Mouse (Mus musculus) olfactory bulb, adult 2 months (tissue): ENCODE results near the gene Fpgs.

Source experiments
- CTCF ChIP-seq: fragments of 200-500 bp; IDR thresholded peaks from 2 replicates; pipeline ENCODE4 v1.5.1; 2012; ENCODE audit warnings: low read depth, mild to moderate bottlenecking, low read length, moderate library complexity; ENCODE audit not compliant: insufficient read depth
- POLR2A ChIP-seq: fragments of 200-500 bp; IDR thresholded peaks from 2 replicates; pipeline ENCODE4 v1.6.1; 2012; ENCODE audit warnings: mild to moderate bottlenecking, low read depth, low read length, moderate library complexity; ENCODE audit not compliant: insufficient read depth

GRCm38 (mm10) chr2:32720053-32720452, 16.1 kb upstream of the Fpgs start:
- no peak for TF ChIP-seq CTCF
- TF ChIP-seq POLR2A: no peak
